Mouse (Mus musculus): Measurements from ENCODE around the gene Akr1d1. TPM values are rescaled to one million over a fixed set of nuclear protein-coding genes. Genes with fewer than 3 reads are reported as not detected.
A peak's percentile ranks its signal among the peaks of the same experiment; 100 is the strongest.

The Akr1d1 gene
- total and polyA plus RNA-seq, 2 experiments from 2014 or later = not detected

GRCm38 (mm10) chr6:37496866-37497265, 33.1 kb upstream of the Akr1d1 start:
- WGBS = 100% methylated on average over 1 of the region's 1 CpGs
- H3K36me3 ChIP-seq (ENCODE audit: insufficient read depth, low read length) = no peaks in the 10 kb centered on the region
- H3K4me3 ChIP-seq (ENCODE audit: low read length) = no peak overlapping the region
- 0 out of 2 replicates have a peak, but pooled peaks cover 9% of the 10 kb centered on the region for H3K9me3 ChIP-seq (ENCODE audit: low read length)
- ATAC-seq = no peak
- TF ChIP-seq CTCF (IDR thresholded peaks at IDR 0.05; ENCODE audit: low read depth) = peak; percentile 36
- peak; percentile 25 for DNase-seq (ENCODE audit: low spot score)
- H3K27me3 ChIP-seq (ENCODE audit: insufficient read depth, low read length) = no peaks in the 10 kb centered on the region
- no peak overlapping the region for H3K9ac ChIP-seq (replicated peaks; ENCODE audit: low read length)
- H3K4me1 ChIP-seq (ENCODE audit: insufficient read depth, low read length) = no peaks in the 10 kb centered on the region
- no peak overlapping the region for H3K4me2 ChIP-seq (ENCODE audit: low read depth, low read length)
- no peak overlapping the region for H3K27ac ChIP-seq

- Histone ChIP-seq H3K4me1 (ENCODE audit: insufficient read depth, low read length) (no peaks in the 10 kb centered on the region), H3K9ac (replicated peaks; ENCODE audit: low read length) (no peak overlapping the region), H3K4me3 (ENCODE audit: low read length) (no peak overlapping the region), H3K9me3 (ENCODE audit: low read length) (no peaks in the 10 kb centered on the region), H3K27ac (no peak overlapping the region), H3K4me2 (ENCODE audit: low read depth, low read length) (no peak overlapping the region), H3K27me3 (ENCODE audit: insufficient read depth, low read length) (no peaks in the 10 kb centered on the region), H3K36me3 (ENCODE audit: insufficient read depth, low read length) (no peaks in the 10 kb centered on the region)
- 81% methylated on average over 2 of the region's 2 CpGs for WGBS
- no peak for ATAC-seq
- no peak for TF ChIP-seq CTCF (IDR thresholded peaks at IDR 0.05; ENCODE audit: low read depth)
- DNase-seq (ENCODE audit: low spot score) = no peak
Observed at GRCm38 (mm10) chr6:37505588-37505987, 24.4 kb upstream of the Akr1d1 start.

- H3K27ac ChIP-seq = no peak overlapping the region
- H3K4me1 ChIP-seq (ENCODE audit: insufficient read depth, low read length) = no peaks in the 10 kb centered on the region
- H3K9ac ChIP-seq (replicated peaks; ENCODE audit: low read length) = no peak overlapping the region
- no peak for DNase-seq (ENCODE audit: low spot score)
- no peaks in the 10 kb centered on the region for H3K27me3 ChIP-seq (ENCODE audit: insufficient read depth, low read length)
- no peak for TF ChIP-seq CTCF (IDR thresholded peaks at IDR 0.05; ENCODE audit: low read depth)
- ATAC-seq = no peak
- 74% methylated on average over 3 of the region's 3 CpGs for WGBS
- no peaks in the 10 kb centered on the region for H3K9me3 ChIP-seq (ENCODE audit: low read length)
- H3K4me3 ChIP-seq (ENCODE audit: low read length) = no peak overlapping the region
- no peak overlapping the region for H3K4me2 ChIP-seq (ENCODE audit: low read depth, low read length)
- no peaks in the 10 kb centered on the region for H3K36me3 ChIP-seq (ENCODE audit: insufficient read depth, low read length)
Observed at GRCm38 (mm10) chr6:37506909-37507515, 23.0 kb upstream of the Akr1d1 start.

GRCm38 (mm10) chr6:37510786-37511185, 19.2 kb upstream of the Akr1d1 start:
- Histone ChIP-seq H3K27me3 (ENCODE audit: insufficient read depth, low read length) (no peaks in the 10 kb centered on the region), H3K9me3 (ENCODE audit: low read length) (no peaks in the 10 kb centered on the region), H3K4me3 (ENCODE audit: low read length) (no peak overlapping the region), H3K4me2 (ENCODE audit: low read depth, low read length) (no peak overlapping the region), H3K9ac (replicated peaks; ENCODE audit: low read length) (no peak overlapping the region), H3K27ac (no peak overlapping the region), H3K36me3 (ENCODE audit: insufficient read depth, low read length) (no peaks in the 10 kb centered on the region), H3K4me1 (ENCODE audit: insufficient read depth, low read length) (no peaks in the 10 kb centered on the region)
- ATAC-seq (no peak), DNase-seq (ENCODE audit: low spot score) (no peak)
- no peak for TF ChIP-seq CTCF (IDR thresholded peaks at IDR 0.05; ENCODE audit: low read depth)

- TF ChIP-seq CTCF (IDR thresholded peaks at IDR 0.05; ENCODE audit: low read depth) = no peak
- no peaks in the 10 kb centered on the region for H3K4me1 ChIP-seq (ENCODE audit: insufficient read depth, low read length)
- H3K4me2 ChIP-seq (ENCODE audit: low read depth, low read length) = no peak overlapping the region
- no peak overlapping the region for H3K4me3 ChIP-seq (ENCODE audit: low read length)
- ATAC-seq = no peak
- no peaks in the 10 kb centered on the region for H3K27me3 ChIP-seq (ENCODE audit: insufficient read depth, low read length)
- WGBS = 85% methylated on average over 13 of the region's 13 CpGs
- H3K27ac ChIP-seq = no peak overlapping the region
- H3K9ac ChIP-seq (replicated peaks; ENCODE audit: low read length) = no peak overlapping the region
- peaks cover 5% of the 10 kb centered on the region for H3K9me3 ChIP-seq (ENCODE audit: low read length)
- no peak for DNase-seq (ENCODE audit: low spot score)
- no peaks in the 10 kb centered on the region for H3K36me3 ChIP-seq (ENCODE audit: insufficient read depth, low read length)
Observed at GRCm38 (mm10) chr6:37520631-37521375, 9.2 kb upstream of the Akr1d1 start.

GRCm38 (mm10) chr6:37532036-37532435, 2.1 kb downstream of the Akr1d1 start:
- no peak for ATAC-seq
- no peak overlapping the region for H3K9ac ChIP-seq (replicated peaks; ENCODE audit: low read length)
- H3K4me1 ChIP-seq (ENCODE audit: insufficient read depth, low read length) = no peaks in the 10 kb centered on the region
- no peak overlapping the region for H3K27ac ChIP-seq
- no peaks in the 10 kb centered on the region for H3K36me3 ChIP-seq (ENCODE audit: insufficient read depth, low read length)
- WGBS = 89% methylated on average over 3 of the region's 3 CpGs
- no peak overlapping the region for H3K4me3 ChIP-seq (ENCODE audit: low read length)
- H3K27me3 ChIP-seq (ENCODE audit: insufficient read depth, low read length) = no peaks in the 10 kb centered on the region
- no peak for TF ChIP-seq CTCF (IDR thresholded peaks at IDR 0.05; ENCODE audit: low read depth)
- no peak for DNase-seq (ENCODE audit: low spot score)
- H3K9me3 ChIP-seq (ENCODE audit: low read length) = no peaks in the 10 kb centered on the region
- no peak overlapping the region for H3K4me2 ChIP-seq (ENCODE audit: low read depth, low read length)

GRCm38 (mm10) chr6:37536831-37537230, 6.9 kb downstream of the Akr1d1 start:
- Histone ChIP-seq H3K9ac (replicated peaks; ENCODE audit: low read length) (no peak overlapping the region), H3K4me1 (ENCODE audit: insufficient read depth, low read length) (no peaks in the 10 kb centered on the region), H3K4me3 (ENCODE audit: low read length) (no peak overlapping the region), H3K9me3 (ENCODE audit: low read length) (no peaks in the 10 kb centered on the region), H3K27ac (no peak overlapping the region), H3K36me3 (ENCODE audit: insufficient read depth, low read length) (no peaks in the 10 kb centered on the region), H3K27me3 (ENCODE audit: insufficient read depth, low read length) (no peaks in the 10 kb centered on the region), H3K4me2 (ENCODE audit: low read depth, low read length) (no peak overlapping the region)
- ATAC-seq (no peak), DNase-seq (ENCODE audit: low spot score) (no peak)
- WGBS = 92% methylated on average over 3 of the region's 3 CpGs
- no peak for TF ChIP-seq CTCF (IDR thresholded peaks at IDR 0.05; ENCODE audit: low read depth)

All from hindbrain, postnatal 0 days (tissue).